Mouse (Mus musculus): ENCODE data around the gene Tnfaip3.

DNA sequence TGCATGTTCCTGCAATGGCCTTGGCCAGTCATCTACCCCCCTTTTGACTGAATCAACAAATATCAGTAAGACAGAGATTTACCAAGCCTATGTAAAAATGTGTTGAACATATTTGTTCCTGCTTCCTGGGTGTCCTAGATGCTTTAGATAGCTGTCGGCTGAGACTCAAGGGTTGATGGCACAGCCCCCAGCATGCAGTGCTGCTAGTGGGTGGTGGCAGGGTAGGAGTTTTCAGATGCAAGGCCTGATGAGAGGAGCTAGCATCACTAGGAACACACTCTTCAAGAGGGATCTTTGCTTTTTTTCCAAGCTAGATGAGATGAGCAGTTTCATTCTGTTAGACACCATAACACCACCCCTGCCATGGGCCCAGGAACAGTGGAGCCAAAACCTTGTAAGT is 6.8 kb upstream of the Tnfaip3 start:
- TF ChIP-seq CTCF (IDR thresholded peaks at IDR 0.05; ENCODE audit: extremely low read depth, insufficient read depth, low read length) (no peak), POLR2A (IDR thresholded peaks at IDR 0.05; ENCODE audit: extremely low read depth, insufficient read depth, low read length) (no peak)
